Mouse (Mus musculus): Measurements from ENCODE around the gene Dnajc6. TPM values are rescaled to one million over a fixed set of nuclear protein-coding genes. Genes with fewer than 3 reads are reported as not detected.

Gene Dnajc6
- total RNA-seq, 1 experiment from 2014 or later, result not detected

DNA sequence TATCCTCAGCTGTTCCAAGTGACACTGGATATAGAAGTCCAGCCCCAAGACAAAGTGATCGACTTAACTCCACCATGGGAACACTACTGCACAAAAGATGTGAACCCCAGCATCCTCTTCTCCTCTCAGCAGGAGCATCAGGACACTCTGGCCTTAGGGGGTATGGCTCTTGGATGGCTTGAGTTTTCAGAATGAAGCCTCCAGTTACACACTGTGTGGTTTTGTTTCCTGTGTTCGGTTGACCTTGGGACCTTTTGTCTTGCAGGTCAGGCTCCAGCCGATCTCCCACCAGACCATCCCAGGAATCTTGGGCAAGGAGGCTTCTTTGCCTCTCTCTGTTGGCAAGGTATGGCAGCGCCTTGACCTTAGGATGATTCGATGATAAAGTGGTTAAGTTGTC is 120.1 kb downstream of the Dnajc6 start:
- no peak for ATAC-seq (ENCODE audit: extremely low read depth, insufficient number of reproducible peaks, low FRiP score, poor library complexity, severe bottlenecking)

DNA sequence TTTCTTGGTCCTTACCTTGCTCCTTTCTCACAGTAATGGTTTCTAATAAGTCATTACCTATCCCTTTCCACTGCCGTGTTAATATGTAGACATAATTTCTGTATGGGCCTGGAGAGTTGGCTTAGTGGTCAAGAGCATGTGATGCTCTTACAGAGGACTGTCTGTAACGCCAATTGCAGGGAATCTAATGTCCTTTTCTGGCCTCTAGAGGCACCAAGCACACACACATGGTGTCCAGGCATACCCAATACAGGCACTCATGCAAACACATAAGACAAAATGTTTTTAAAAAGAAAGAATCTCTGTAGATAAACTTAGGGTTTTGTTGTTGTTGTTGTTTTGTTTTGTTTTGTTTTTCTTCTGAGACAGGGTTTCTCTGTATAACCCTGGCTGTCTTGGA is 121.3 kb downstream of the Dnajc6 start:
- ATAC-seq (ENCODE audit: extremely low read depth, insufficient number of reproducible peaks, low FRiP score, poor library complexity, severe bottlenecking), result no peak

GRCm38 (mm10) chr4:101620206-101620605 is 123.8 kb downstream of the Dnajc6 start:
- no peak for ATAC-seq (ENCODE audit: extremely low read depth, insufficient number of reproducible peaks, low FRiP score, poor library complexity, severe bottlenecking)

- ATAC-seq (ENCODE audit: extremely low read depth, insufficient number of reproducible peaks, low FRiP score, poor library complexity, severe bottlenecking), result no peak
These were observed 124.8 kb downstream of the Dnajc6 start for GRCm38 (mm10) chr4:101621241-101621640.

DNA sequence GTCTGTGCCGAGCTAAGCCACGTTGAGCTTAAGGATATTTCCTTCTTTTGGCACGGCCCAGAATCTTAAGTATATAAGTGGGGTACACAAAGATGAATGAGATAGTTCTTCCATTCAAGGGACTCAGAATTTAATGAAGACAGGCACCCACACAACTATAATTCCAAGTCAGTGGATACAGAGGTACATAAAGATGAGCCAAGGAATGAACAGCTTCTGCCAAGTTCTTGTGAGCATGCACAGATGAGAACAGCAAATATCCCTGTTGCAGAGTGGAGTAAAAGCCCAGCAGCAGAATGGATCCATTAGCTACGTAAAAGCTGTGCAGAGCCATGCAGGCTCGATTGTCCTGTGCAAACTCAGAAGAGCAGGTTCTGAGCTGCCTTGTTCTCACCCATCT is 128.8 kb downstream of the Dnajc6 start:
- no peak for ATAC-seq (ENCODE audit: extremely low read depth, insufficient number of reproducible peaks, low FRiP score, poor library complexity, severe bottlenecking)

DNA sequence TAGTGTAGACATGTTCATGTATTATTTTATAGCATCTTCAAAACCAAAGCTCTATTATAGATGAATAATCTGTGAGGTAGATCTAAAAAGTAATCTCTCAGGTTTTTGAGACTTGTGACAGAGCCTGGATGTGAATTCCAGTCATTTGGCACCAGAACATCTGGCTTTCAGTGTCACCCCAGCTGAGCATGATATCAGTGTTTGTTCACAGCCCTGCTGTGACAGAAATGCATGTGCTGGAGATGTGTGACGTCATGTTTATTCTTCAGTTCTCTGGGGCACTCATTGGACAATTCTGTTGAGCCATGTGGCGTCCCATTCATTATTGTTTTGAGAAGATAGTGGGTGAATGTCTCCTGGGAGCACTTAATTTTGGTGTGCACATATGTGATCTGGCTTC is 139.1 kb downstream of the Dnajc6 start:
- ATAC-seq (ENCODE audit: extremely low read depth, insufficient number of reproducible peaks, low FRiP score, poor library complexity, severe bottlenecking), result no peak

DNA sequence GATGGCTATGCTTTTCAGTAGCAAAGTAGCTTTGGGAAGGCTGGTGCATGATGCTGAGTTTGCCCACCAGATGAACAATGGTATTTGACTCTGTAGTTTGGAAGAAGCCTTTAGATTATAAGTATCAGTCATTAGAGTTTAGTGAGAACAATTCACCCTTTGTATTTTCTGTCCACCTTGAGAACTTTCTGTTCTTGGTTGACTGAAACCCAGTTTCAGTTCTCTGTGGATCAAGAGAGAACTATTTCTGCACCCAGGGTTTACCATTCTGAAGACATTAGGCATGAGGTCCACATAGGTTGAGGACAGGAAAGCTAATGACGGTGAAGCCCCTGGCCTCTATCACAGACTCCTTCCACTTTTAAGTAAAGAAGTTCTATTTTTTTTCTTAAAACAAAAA is 141.0 kb downstream of the Dnajc6 start:
- ATAC-seq (ENCODE audit: extremely low read depth, insufficient number of reproducible peaks, low FRiP score, poor library complexity, severe bottlenecking), result no peak

GRCm38 (mm10) chr4:101640631-101641030 is 144.2 kb downstream of the Dnajc6 start:
- ATAC-seq (ENCODE audit: extremely low read depth, insufficient number of reproducible peaks, low FRiP score, poor library complexity, severe bottlenecking), result no peak

GRCm38 (mm10) chr4:101642708-101643107 is 146.3 kb downstream of the Dnajc6 start:
- no peak for ATAC-seq (ENCODE audit: extremely low read depth, insufficient number of reproducible peaks, low FRiP score, poor library complexity, severe bottlenecking)

GRCm38 (mm10) chr4:101643216-101643615 is 146.8 kb downstream of the Dnajc6 start:
- ATAC-seq (ENCODE audit: extremely low read depth, insufficient number of reproducible peaks, low FRiP score, poor library complexity, severe bottlenecking), result no peak

DNA sequence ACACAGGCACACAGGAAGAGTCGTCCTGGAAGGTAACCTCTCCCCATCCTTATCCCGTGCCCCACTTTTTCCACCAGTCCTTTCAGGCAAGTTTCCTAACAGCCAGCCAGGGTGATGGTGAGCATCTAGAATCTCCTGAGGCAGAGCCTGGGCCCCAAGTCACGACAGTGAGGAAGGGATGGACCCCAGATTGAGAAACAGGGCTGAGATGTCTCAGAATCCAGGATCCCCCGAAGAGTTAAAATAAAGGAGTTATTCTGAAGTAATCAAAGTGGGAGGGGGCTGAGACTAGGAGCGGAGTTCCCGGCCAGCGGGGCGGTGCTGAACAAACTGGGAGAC is 150.4 kb downstream of the Dnajc6 start:
- ATAC-seq (ENCODE audit: extremely low read depth, insufficient number of reproducible peaks, low FRiP score, poor library complexity, severe bottlenecking), result no peak

DNA sequence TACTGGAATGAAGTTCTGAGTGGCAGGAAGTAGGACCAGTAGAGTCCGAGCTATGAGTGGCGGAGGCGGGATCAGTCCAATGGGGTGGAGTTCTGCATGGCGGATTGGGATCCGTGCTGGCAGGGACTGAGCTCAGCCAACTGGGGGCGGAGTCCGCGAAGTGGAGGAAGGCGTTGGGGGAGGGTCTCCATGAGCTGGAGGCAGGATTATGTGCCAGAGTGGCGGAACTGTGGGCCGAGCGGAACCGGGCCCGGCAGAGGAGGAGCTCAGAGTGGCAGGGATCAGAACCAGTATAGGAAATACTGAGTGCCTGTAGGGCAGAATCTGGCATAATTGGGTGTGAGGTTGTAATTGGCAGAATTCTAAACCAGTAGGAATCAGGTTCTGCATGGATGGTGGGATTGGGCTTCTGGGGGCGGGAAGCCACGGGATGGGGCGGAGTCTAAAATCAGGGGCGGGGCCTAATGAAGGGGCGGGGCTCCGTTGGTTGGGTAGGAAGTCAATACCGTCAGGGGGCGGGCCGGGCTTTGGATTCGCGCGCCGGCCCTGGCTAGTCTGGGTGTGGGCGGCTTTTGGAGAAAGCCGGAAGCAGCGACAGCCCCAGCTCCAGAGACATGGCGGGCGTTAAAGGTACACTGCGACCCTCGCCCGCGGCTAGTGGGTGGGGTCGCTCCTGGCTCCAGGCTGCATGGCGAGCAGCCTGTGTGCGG is 150.9 kb downstream of the Dnajc6 start, which contains the start of gene Leprot:
Gene Leprot (plus strand): TSS at position 523 of the 710 bp plus-strand sequence.
- ATAC-seq (ENCODE audit: extremely low read depth, insufficient number of reproducible peaks, low FRiP score, poor library complexity, severe bottlenecking), result peak; percentile 84

DNA sequence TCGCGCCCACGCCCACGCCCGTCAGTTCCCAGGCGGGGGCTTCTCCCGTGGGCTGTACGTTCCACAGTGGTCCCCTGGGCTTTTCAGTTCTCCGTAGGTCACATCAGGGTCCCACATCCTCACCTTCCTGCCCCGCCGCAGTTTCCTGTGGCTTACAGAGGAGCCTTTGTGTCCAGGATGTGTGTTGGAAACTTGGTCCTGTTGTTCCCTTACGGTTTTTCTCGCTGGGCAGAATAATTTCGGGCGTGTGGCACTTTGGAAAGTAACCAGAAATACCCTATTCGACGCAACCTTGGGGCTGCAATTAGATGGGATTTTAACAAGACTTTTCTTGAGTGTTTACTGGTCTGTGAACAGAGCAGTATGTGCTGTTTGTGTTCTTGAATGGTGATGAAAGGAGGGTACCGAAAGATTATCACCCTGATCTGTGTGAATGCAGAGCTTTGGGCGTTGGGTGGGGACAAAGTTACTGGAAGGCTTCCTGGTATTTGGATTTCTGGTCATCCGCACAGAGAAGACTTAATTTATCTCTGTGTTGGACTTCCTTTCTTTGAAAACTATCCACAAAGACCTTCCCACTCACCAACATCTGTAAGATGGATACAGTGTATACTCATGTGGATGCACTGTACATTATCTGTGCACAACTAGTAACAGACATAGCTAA is 151.7 kb downstream of the Dnajc6 start:
- ATAC-seq (ENCODE audit: extremely low read depth, insufficient number of reproducible peaks, low FRiP score, poor library complexity, severe bottlenecking), result no peak

- no peak for ATAC-seq (ENCODE audit: extremely low read depth, insufficient number of reproducible peaks, low FRiP score, poor library complexity, severe bottlenecking)
These were observed 152.3 kb downstream of the Dnajc6 start for GRCm38 (mm10) chr4:101648745-101649144.

- ATAC-seq (ENCODE audit: extremely low read depth, insufficient number of reproducible peaks, low FRiP score, poor library complexity, severe bottlenecking), result no peak
These were observed 154.5 kb downstream of the Dnajc6 start for GRCm38 (mm10) chr4:101650961-101651360.

GRCm38 (mm10) chr4:101654256-101654655 is 157.8 kb downstream of the Dnajc6 start:
- ATAC-seq (ENCODE audit: extremely low read depth, insufficient number of reproducible peaks, low FRiP score, poor library complexity, severe bottlenecking), result no peak

GRCm38 (mm10) chr4:101654788-101655414 is 158.5 kb downstream of the Dnajc6 start:
- no peak for ATAC-seq (ENCODE audit: extremely low read depth, insufficient number of reproducible peaks, low FRiP score, poor library complexity, severe bottlenecking)

DNA sequence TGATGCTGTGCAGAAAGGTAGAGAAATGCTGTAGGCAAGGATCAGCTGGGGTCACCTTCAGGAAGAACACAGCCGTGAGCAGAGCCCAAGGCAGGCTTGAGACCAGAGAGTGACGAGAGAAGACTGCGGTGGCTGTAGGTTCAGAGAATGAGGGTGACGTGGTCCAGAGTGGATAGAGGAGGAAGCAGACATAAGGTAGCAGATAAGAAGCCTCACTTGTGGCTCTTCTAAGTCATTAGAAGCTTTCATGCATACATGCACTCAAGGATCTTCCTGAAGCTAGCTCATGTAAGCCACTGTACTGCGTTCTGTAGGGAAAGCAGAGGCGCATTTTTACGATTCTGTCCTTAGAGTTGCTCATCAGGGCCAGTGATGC is 159.0 kb downstream of the Dnajc6 start:
- ATAC-seq (ENCODE audit: extremely low read depth, insufficient number of reproducible peaks, low FRiP score, poor library complexity, severe bottlenecking), result no peak

DNA sequence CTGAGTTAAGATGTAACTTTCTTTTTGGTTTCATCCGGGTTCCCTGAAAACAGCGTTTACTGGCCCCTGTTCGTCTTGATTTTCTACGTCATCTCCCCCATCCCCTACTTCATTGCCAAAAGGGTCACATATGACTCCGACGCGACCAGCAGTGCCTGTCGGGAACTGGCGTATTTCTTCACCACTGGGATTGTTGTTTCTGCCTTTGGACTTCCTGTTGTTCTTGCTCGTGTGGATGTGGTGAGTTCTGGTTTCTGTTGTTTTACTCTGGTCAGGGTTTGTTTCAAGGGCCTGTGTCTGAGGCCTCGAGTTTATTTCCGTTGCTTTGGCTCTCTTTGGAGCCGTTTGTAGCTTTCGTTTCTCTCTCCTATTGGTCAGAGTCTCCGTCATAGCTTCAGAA is 159.6 kb downstream of the Dnajc6 start:
- no peak for ATAC-seq (ENCODE audit: extremely low read depth, insufficient number of reproducible peaks, low FRiP score, poor library complexity, severe bottlenecking)

DNA sequence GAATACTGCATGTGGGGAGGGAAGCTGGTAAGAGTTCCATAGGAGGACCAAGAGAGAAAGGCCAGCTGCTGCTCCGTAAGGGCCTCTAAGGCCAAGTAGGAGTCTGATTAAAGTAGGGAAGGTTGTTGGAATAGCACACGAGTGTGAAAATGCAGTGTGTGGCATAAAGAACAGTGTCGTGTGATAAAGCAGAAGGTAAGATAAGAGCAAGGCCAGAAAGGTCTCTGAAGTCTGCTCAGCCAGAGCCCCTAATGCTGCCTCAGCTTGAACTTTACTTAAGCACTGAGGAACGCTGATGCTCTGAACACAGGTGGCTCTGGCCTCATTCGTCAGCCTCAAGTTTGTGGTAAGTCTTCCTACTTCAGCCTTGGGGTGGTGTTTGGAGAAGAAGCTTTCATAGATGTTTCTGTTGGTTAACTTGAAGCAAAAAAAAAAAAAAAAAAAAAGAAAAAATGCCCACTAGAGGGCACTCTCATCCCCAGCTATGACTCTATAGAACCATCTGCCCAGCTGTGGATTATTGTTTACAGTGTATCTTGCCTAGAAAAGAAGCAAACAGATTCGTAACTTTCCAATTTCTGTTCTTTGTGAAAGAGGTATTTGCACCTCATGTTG is 160.6 kb downstream of the Dnajc6 start:
- ATAC-seq (ENCODE audit: extremely low read depth, insufficient number of reproducible peaks, low FRiP score, poor library complexity, severe bottlenecking), result no peak
